Mouse (Mus musculus) cerebellum, postnatal 10 days (tissue): ENCODE data around the gene Fgd5.

ENCODE experiments used
- DNase-seq, 2 experiments: peaks; one replicate each; pipeline ENCODE4 v3.0.0; 2021; ENCODE audit warnings: mixed read lengths in 2 of 2

Gene Fgd5

GRCm38 (mm10) chr6:92010895-92011294 lies 32.2 kb downstream of the Fgd5 start:
- DNase-seq: peak; percentile 48 to 84

DNA sequence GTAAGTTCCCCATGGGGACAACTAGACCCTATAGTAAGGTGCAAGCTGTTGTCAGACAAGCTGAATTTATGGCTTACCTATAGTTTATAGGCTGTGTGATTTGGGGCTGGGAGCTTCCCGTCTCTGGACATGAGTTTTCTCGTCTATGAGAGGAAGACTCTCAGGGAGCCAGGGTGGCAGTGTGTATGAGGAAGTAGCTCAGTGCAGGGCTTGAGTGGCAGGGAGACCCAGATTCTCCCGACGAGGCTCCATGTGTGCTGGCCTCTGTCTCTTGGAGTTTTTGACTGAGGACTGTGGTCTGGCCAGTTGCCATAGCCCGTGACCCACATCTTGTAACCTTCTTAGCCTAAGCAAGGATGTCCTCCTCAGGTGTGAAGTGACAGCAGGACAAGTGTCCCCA lies 33.7 kb downstream of the Fgd5 start:
- no peak for DNase-seq

DNA sequence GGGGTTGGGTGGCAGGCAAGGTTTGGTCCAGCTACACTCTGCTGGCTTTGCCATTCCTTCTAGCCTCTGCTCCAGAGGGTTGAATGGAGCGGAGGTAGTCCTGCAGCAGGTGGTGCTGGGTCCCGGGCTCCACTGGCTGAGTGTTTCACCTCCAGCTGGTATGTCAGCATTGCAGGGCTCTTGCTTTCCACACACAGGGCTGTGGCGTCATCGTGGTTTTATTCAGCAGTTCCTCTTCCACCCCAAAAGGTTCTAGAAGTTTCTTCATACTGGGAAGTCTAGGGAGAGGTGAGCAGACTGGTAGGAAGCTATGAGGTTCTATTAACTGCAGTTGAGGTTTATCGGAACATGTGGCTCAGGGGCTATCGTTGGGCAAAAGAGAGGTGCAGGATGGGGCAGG lies 34.4 kb downstream of the Fgd5 start:
- DNase-seq: no peak

GRCm38 (mm10) chr6:92013620-92014019 lies 34.9 kb downstream of the Fgd5 start:
- no peak for DNase-seq

GRCm38 (mm10) chr6:92014936-92015335 lies 36.3 kb downstream of the Fgd5 start:
- DNase-seq: no peak

- DNase-seq: peak; percentile 69 to 74
Measured at GRCm38 (mm10) chr6:92015848-92016247, 37.2 kb downstream of the Fgd5 start.

GRCm38 (mm10) chr6:92016738-92017137 lies 38.1 kb downstream of the Fgd5 start:
- DNase-seq: peak; percentile 69 to 71

DNA sequence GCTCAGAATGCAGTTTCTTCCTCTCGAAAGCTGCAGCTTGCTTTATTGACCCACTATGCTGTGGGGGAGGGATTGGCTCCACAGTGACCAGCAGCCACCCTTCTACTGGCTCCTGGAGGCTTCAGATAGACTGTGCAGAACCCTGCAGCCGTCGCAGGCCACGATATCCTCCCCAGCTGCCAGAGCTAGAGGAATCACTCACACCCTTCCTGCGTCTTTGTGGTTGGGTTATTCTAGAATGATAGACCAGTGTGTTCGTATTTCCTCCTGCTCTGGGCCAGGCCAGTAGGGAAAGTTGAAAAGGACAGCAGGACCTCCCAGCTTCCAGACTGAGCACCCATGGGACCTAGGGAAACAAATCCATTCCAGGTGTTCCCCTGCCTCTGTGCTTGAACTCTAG lies 39.7 kb downstream of the Fgd5 start:
- DNase-seq: no peak

DNA sequence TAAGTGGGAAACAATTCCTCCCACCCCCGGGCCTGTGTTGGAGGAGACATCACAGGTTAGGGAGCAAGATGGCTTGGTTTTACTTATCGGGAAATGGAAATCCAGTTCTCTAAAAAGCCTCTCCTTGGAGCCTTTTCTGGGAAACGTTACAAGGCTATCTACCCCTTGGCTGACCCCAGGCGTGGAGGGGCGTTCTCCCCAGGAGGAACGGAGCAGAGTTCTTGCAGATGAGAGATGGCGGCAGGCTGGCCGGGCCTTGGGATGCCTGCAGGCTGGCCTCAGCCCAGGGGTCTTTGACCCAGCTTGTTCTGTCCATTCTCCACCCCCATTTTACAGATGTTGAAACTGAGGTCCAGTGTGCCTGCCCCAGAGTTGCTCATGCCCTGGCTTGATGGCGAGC lies 42.4 kb downstream of the Fgd5 start:
- no peak for DNase-seq

GRCm38 (mm10) chr6:92021506-92021905 lies 42.8 kb downstream of the Fgd5 start:
- no peak for DNase-seq

- no peak for DNase-seq
Measured at GRCm38 (mm10) chr6:92025252-92025651, 46.6 kb downstream of the Fgd5 start.

DNA sequence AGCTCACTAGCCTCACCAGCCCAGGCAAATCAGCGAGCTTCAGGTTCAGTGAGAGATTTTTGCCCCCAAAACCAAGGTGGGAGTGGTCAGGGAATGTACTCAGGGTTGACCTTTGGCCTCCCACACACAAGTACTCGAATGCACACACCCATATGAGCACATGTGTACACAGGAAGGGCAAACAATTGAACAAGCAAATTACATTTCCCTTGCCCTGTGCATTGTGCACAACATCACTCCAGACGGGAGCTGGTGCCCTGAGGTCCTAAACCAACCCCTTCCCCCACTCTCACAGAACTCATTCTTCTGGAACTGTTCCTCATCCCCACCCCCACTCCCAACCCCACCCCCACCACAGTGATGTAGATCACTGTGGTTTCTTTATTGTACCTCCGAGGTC lies 48.7 kb downstream of the Fgd5 start:
- no peak for DNase-seq

GRCm38 (mm10) chr6:92030646-92031045 lies 52.0 kb downstream of the Fgd5 start:
- no peak for DNase-seq

DNA sequence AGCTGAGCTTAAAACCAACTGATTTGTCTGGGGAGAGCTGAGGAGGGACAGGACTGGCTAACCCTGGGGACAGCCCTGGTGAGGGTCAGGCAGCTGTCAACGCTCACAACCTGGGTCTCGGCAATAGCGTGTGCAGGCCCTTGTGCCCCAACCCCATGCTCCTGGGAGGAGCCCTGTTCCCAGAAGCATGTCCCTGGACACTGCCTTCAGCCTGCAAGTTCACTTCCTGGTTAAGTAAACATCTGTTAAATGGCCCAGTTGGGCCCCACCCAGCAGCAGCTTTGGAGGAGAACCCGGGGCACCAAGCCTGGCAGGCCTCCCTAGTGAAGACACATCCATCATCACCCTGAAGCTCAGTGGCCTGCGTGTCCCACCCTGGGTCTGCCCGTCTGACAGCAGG lies 56.0 kb downstream of the Fgd5 start:
- no peak for DNase-seq

GRCm38 (mm10) chr6:92036372-92036771 lies 57.7 kb downstream of the Fgd5 start:
- DNase-seq: no peak

DNA sequence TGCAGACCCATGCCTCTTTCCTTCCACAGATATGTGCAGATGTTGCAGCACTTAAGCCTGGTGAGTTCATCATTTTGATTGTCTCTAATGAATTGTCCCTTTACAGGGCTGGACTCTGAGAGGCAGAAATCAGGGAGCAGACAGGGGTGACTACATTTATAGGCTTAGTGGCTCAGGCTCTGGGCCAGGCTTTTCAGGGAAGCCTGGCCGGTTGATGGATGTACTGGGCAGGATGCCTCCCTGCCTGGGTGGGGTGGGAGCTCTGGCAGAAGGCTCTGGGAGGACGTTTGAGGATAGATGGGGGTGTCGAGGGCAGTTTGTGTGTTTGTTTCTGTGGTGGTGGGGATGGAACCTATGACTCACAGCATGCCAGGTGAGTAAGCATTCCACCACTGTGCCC lies 59.5 kb downstream of the Fgd5 start:
- DNase-seq: peak; percentile 54 to 69

DNA sequence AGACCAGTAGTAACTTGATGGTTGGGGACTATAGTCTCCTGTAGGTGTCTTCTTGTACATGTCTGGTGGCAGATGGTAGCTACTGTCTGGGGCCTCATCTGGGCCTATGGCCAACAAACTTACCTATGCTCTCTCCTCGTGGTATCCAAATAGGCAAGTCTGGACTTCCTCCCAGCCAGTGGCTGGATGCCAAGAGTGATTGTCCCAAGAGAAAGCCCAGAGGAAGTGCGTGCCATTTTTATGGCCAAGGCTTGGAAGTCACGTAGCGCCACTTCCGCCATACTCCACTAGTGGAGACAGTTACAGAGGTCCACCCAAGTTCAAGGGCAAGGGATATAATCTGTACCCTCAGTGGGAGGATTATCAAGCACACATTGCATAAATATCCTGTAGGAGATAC lies 62.6 kb downstream of the Fgd5 start:
- DNase-seq: peak; percentile 62 to 73

GRCm38 (mm10) chr6:92042055-92042454 lies 63.4 kb downstream of the Fgd5 start:
- DNase-seq: peak; percentile 83 to 87

DNA sequence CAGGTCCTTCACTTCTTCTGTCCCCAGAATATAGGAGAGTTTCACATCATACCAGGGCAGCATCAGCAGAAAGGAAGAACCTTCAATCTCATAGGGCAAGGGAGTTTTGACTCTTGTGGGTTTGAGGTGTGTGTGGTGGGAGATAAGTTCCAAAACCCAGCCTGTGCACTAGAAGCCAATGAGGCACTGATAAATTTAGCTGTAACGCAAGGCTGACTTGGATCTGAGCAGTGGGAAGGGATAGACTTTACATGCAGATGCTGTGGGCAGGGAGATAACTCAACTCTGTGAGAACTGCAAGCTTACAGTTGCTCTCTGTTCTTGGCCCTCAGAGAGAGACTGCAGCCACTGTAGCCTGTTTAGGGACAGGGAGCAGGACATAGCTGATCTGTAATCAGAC lies 64.2 kb downstream of the Fgd5 start:
- no peak for DNase-seq

- DNase-seq: peak; percentile 32 to 64
Measured at GRCm38 (mm10) chr6:92057768-92058167, 79.1 kb downstream of the Fgd5 start.

GRCm38 (mm10) chr6:92061725-92062124 lies 83.0 kb downstream of the Fgd5 start:
- DNase-seq: no peak

GRCm38 (mm10) chr6:92063452-92063851 lies 84.8 kb downstream of the Fgd5 start:
- DNase-seq: no peak

GRCm38 (mm10) chr6:92064101-92064500 lies 85.4 kb downstream of the Fgd5 start:
- no peak for DNase-seq

GRCm38 (mm10) chr6:92065721-92066496 lies 87.2 kb downstream of the Fgd5 start:
- peak; percentile 80 to 87 for DNase-seq

GRCm38 (mm10) chr6:92067146-92067790 lies 88.6 kb downstream of the Fgd5 start:
- peak; percentile 91 for DNase-seq
